Mouse (Mus musculus) liver, adult 2 months (tissue): Measurements from ENCODE around the gene Osbp2. TPM values are rescaled to one million over a fixed set of nuclear protein-coding genes. Genes with fewer than 3 reads are reported as not detected.

ENCODE experiments used
- DNase-seq: peaks from one replicate; pipeline ENCODE4 v3.0.0-alpha.2; 2011; ENCODE audit warnings: low read depth, low spot score; ENCODE audit errors: extremely low read depth
- H3K27ac ChIP-seq: fragments of 200-500 bp; replicated peaks from 2 replicates; pipeline ENCODE4 v1.5.1; 2012; ENCODE audit warnings: low read depth, mild to moderate bottlenecking, control low read depth, inconsistent platforms, low read length; ENCODE audit not compliant: insufficient read depth
- H3K27me3 ChIP-seq: fragments of 200-500 bp; 2 replicates; pipeline ENCODE4 v1.6.1; 2012; ENCODE audit warnings: mild to moderate bottlenecking, moderate library complexity, low read length, inconsistent platforms; ENCODE audit not compliant: control insufficient read depth, insufficient read depth
- H3K36me3 ChIP-seq: fragments of 200-500 bp; 2 replicates; pipeline ENCODE4 v1.6.1; 2012; ENCODE audit warnings: low read length, inconsistent platforms; ENCODE audit not compliant: control insufficient read depth, insufficient read depth
- H3K4me1 ChIP-seq: fragments of 200-500 bp; 2 replicates; pipeline ENCODE4 v1.6.1; 2011; ENCODE audit warnings: low read length; ENCODE audit not compliant: control insufficient read depth, insufficient read depth
- H3K4me3 ChIP-seq: fragments of 200-500 bp; 2 replicates; pipeline ENCODE4 v1.5.1; 2011; ENCODE audit warnings: low read depth, mild to moderate bottlenecking, control low read depth, low read length, moderate library complexity; ENCODE audit not compliant: insufficient read depth
- H3K79me2 ChIP-seq: fragments of 200-500 bp; 2 replicates; pipeline ENCODE4 v1.6.1; 2012; ENCODE audit warnings: inconsistent platforms, mild to moderate bottlenecking, low read length, moderate library complexity; ENCODE audit not compliant: control insufficient read depth, insufficient read depth
- H3K9ac ChIP-seq: fragments of 200-500 bp; 2 replicates; pipeline ENCODE4 v1.6.1; 2012; ENCODE audit warnings: low read depth, mild to moderate bottlenecking, control low read depth, inconsistent platforms, low read length
- CTCF ChIP-seq: fragments of 200-500 bp; IDR thresholded peaks from 2 replicates; pipeline ENCODE4 v1.5.1; 2011; ENCODE audit warnings: low read depth, low read length, control low read depth
- POLR2A ChIP-seq: fragments of 200-500 bp; IDR thresholded peaks from 2 replicates; pipeline ENCODE4 v1.6.1; 2011; ENCODE audit warnings: low read length, control low read depth; ENCODE audit not compliant: insufficient read depth; ENCODE audit errors: extremely low read depth
- WGBS: fragments of 180-500 bp; shearing (Covaris S2); methylation state at CpG from one replicate; pipeline ENCODE4 v1.1.7; 2018; 5-methylcytosine and 5-hydroxymethylcytosine counted together
- polyA plus RNA-seq: library from polyadenylated mRNA; depleted of rRNA; stranded (reverse); fragments of >200 nt; gene quantifications from 2 replicates; pipeline ENCODE4 v1.2.3, GENCODE M21; 2012
- total RNA-seq: library from RNA; depleted of rRNA; stranded (reverse); fragments of >200 nt; gene quantifications from 2 replicates; pipeline ENCODE4 v1.2.3, GENCODE M21; 2014

Osbp2 gene
- total and polyA plus RNA-seq, 2 experiments: 0.70 to 1.1 TPM

- Histone ChIP-seq H3K9ac (no peak overlapping the region), H3K27ac (no peak overlapping the region), H3K36me3 (no peaks in the 10 kb centered on the region), H3K4me3 (no peak overlapping the region), H3K27me3 (no peaks in the 10 kb centered on the region), H3K79me2 (no peaks in the 10 kb centered on the region), H3K4me1 (peaks cover 2% of the 10 kb centered on the region; the same call in 1 of the 2 replicates)
- peak; percentile 21 for DNase-seq
- TF ChIP-seq POLR2A: no peak
- TF ChIP-seq CTCF: peak; percentile 54
- WGBS: 41% methylated on average over 3 of the region's 3 CpGs
Observed at GRCm38 (mm10) chr11:3808162-3808561, 55.5 kb downstream of the Osbp2 start.

DNA sequence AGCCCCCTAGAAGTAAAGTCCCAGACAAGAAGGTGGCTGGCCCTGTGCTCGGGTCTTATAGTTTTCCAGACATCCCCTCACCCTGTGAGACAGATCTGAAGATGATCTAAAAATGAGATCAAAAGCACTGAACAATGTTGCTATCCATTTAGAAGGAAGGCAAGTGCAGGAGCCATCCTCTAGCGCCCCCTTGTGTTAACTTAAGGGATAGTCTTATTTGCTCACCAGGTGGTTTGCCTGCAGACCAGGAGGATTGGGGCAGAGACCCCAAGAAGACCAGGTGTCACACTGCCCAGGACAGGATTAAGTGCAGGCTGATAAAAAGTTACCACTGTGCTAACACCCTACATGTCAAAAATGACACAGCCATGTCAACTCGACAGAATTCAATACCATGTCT lies 58.3 kb downstream of the Osbp2 start:
- Histone ChIP-seq H3K4me3 (no peak overlapping the region), H3K4me1 (no peaks in the 10 kb centered on the region), H3K27ac (no peak overlapping the region), H3K27me3 (no peaks in the 10 kb centered on the region), H3K36me3 (no peaks in the 10 kb centered on the region), H3K79me2 (no peaks in the 10 kb centered on the region), H3K9ac (no peak overlapping the region)
- WGBS: 34% methylated on average over 3 of the region's 3 CpGs
- no peak for DNase-seq
- TF ChIP-seq POLR2A (no peak), CTCF (peak; percentile 45)

DNA sequence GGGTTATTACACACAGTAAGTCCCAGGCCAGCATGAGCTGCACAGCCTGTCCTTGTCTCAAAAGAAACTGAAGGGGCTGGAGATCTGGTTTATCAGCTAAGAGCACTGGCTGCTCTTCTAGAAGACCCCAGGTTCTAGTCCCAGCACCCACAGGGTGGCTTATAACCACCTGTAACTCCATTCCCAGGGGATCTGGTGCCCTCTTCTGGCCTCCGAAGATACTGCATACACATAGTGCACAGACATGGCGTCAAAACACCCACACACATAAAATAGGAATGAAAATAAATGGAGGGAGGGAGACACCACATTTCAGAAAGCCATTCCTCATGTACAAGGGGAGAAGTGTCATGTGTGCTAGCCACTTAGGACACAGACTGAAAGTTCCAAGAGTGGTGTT lies 59.1 kb downstream of the Osbp2 start:
- Histone ChIP-seq H3K4me1 (no peaks in the 10 kb centered on the region), H3K27me3 (no peaks in the 10 kb centered on the region), H3K79me2 (no peaks in the 10 kb centered on the region), H3K9ac (no peak overlapping the region), H3K27ac (no peak overlapping the region), H3K36me3 (no peaks in the 10 kb centered on the region), H3K4me3 (no peak overlapping the region)
- DNase-seq: no peak
- TF ChIP-seq CTCF: no peak
- TF ChIP-seq POLR2A: no peak
- 100% methylated on average over 2 of the region's 2 CpGs for WGBS

GRCm38 (mm10) chr11:3802057-3802456 lies 61.6 kb downstream of the Osbp2 start:
- DNase-seq: no peak
- no peaks in the 10 kb centered on the region for H3K27me3 ChIP-seq
- no peaks in the 10 kb centered on the region for H3K36me3 ChIP-seq
- H3K4me3 ChIP-seq: no peak overlapping the region
- H3K9ac ChIP-seq: no peak overlapping the region
- TF ChIP-seq POLR2A (no peak), CTCF (peak; percentile 47)
- WGBS: 23% methylated on average over 1 of the region's 1 CpGs
- H3K27ac ChIP-seq: no peak overlapping the region
- no peaks in the 10 kb centered on the region for H3K79me2 ChIP-seq
- H3K4me1 ChIP-seq: no peaks in the 10 kb centered on the region

DNA sequence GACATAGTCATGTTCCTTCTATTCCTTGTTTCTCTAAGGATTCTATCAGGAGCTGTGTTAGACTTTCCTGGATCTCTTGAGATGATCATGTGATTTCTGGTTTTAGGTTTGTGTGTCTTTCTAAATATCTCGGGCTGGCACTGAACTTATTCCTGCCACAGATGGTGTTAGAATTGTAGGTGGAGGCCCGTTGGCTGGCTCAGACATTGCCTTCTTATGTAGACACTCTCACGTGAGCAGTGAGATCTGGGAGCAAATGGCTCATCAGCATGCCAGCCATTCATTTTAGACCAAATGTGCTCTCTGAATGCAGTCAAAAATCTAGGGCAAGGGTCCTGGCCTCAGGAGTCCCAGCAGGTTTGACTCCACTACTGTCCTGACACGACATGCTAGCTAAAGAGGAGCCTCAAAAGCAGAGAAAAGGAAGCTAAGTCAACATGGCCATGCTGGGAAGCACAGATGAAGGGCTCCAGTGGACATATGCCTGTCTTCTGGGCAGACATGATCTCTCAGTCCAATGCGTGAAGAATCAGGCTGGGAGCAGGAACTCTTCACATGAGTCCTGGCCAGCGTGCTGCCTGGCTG lies 66.0 kb downstream of the Osbp2 start:
- 88% methylated on average over 6 of the region's 6 CpGs for WGBS
- Histone ChIP-seq H3K4me3 (no peak overlapping the region), H3K4me1 (no peaks in the 10 kb centered on the region), H3K27me3 (no peaks in the 10 kb centered on the region; the same call in 1 of the 2 replicates), H3K79me2 (no peaks in the 10 kb centered on the region), H3K9ac (no peak overlapping the region), H3K36me3 (no peaks in the 10 kb centered on the region), H3K27ac (no peak overlapping the region)
- no peak for DNase-seq
- TF ChIP-seq CTCF (no peak), POLR2A (no peak)

DNA sequence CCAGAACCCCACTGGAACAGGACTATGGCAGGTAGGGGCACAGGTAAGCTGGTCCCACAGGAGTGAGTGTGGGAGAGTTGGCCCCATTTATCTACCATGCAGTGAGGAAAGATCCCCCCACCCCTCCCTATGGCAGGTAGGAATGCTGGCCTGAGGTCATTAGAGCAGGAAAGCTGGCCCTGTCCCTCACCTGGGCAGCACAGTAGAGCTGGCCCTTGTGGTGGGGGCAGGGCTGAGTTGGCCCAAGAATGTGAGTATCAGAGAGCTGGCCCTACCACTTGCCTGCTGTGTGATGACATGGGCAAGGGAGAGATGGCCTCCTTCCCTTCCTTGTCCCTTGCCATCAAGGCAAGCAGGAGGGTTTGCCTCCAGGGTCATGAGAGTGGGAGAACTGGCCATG lies 73.0 kb downstream of the Osbp2 start:
- Histone ChIP-seq H3K79me2 (no peaks in the 10 kb centered on the region), H3K4me1 (no peaks in the 10 kb centered on the region), H3K4me3 (no peak overlapping the region), H3K27ac (no peak overlapping the region), H3K9ac (no peak overlapping the region), H3K36me3 (no peaks in the 10 kb centered on the region), H3K27me3 (no peaks in the 10 kb centered on the region; the same call in 1 of the 2 replicates)
- TF ChIP-seq CTCF: no peak
- no peak for TF ChIP-seq POLR2A
- DNase-seq: no peak
